Mouse (Mus musculus) liver, embryonic 14.5 days (tissue): Measurements from ENCODE around the gene Zfp13. TPM values are rescaled to one million over a fixed set of nuclear protein-coding genes. Genes with fewer than 3 reads are reported as not detected.
A peak's percentile ranks its signal among the peaks of the same experiment; 100 is the strongest.
"Not testable (repeated sequence)": the region's sequence is repeated elsewhere in the genome, so short reads cannot be mapped to it uniquely, and the experiment has no call there.

Experiments used
- ATAC-seq: fragments of 200-750 bp; cut with Nextera tagmentation; 2 replicates; pipeline ENCODE4 v1.8.0; 2017; ENCODE audit warnings: moderate number of reproducible peaks, mild to moderate bottlenecking, moderate library complexity; ENCODE audit not compliant: insufficient read depth
- DNase-seq, 3 experiments: peaks; one replicate each; pipeline ENCODE4 v3.0.0-alpha.2; 2012 to 2013; ENCODE audit warnings: low read depth in 3 of 3, low spot score in 3 of 3
- H3K27ac ChIP-seq: fragments of 300-500 bp; sonication (generic); 2 replicates; pipeline ENCODE4 v1.5.1; 2014; ENCODE audit warnings: moderate library complexity, mild to moderate bottlenecking, control low read depth, inconsistent platforms
- H3K27me3 ChIP-seq: fragments of 300-500 bp; sonication (generic); 2 replicates; pipeline ENCODE4 v1.6.1; 2014; ENCODE audit warnings: mild to moderate bottlenecking, low read length, moderate library complexity; ENCODE audit not compliant: control insufficient read depth, insufficient read depth
- H3K36me3 ChIP-seq: fragments of 300-500 bp; sonication (generic); replicated peaks from 2 replicates; pipeline ENCODE4 v1.6.1; 2014; ENCODE audit warnings: low read depth; ENCODE audit not compliant: control insufficient read depth, insufficient read depth
- H3K4me1 ChIP-seq, 2 experiments: fragments of 200-500 bp in 1 of 2; fragments of 300-500 bp in 1 of 2; sonication (generic) in 1 of 2; replicated peaks; 2 replicates each; pipeline ENCODE4 v1.6.1; 2012 to 2014; ENCODE audit warnings: antibody characterized with exemption in 1 of 2, inconsistent platforms in 1 of 2, low read length in 1 of 2; ENCODE audit not compliant: control insufficient read depth in 2 of 2, insufficient read depth in 2 of 2
- H3K4me2 ChIP-seq: fragments of 300-500 bp; sonication (generic); 2 replicates; pipeline ENCODE4 v1.6.1; 2014; ENCODE audit warnings: low read depth, mild to moderate bottlenecking, control low read depth, moderate library complexity
- H3K4me3 ChIP-seq, 2 experiments: fragments of 200-500 bp in 1 of 2; fragments of 300-500 bp in 1 of 2; sonication (generic) in 1 of 2; 2 replicates each; pipeline ENCODE4 v1.5.1; 2012 to 2014; ENCODE audit warnings: low read depth in 2 of 2, low read length in 2 of 2, mild to moderate bottlenecking in 2 of 2, control low read depth in 1 of 2, inconsistent platforms in 1 of 2, moderate library complexity in 1 of 2; ENCODE audit not compliant: insufficient read depth in 1 of 2
- H3K9ac ChIP-seq: fragments of 300-500 bp; sonication (generic); replicated peaks from 2 replicates; pipeline ENCODE4 v1.6.1; 2014; ENCODE audit warnings: mild to moderate bottlenecking, control low read depth, moderate library complexity
- H3K9me3 ChIP-seq: fragments of 300-500 bp; sonication (generic); 2 replicates; pipeline ENCODE4 v1.6.1; 2016; ENCODE audit warnings: low read length, mixed read lengths; ENCODE audit not compliant: control insufficient read depth
- CTCF ChIP-seq: IDR thresholded peaks from 2 replicates; pipeline ENCODE4 v1.5.1; 2016; ENCODE audit warnings: antibody characterized with exemption, low read depth, control low read depth
- EP300 ChIP-seq: IDR thresholded peaks from 2 replicates; pipeline ENCODE4 v1.6.1; 2016; ENCODE audit warnings: antibody characterized with exemption, low read depth
- WGBS: fragments of 180-500 bp; shearing (Covaris S2); extraction: QIAGEN DNeasy Blood & Tissue Kit; methylation state at CpG from one replicate; pipeline ENCODE4 v1.1.7; 2014; ENCODE audit not compliant: insufficient replicate concordance; 5-methylcytosine and 5-hydroxymethylcytosine counted together
- polyA plus RNA-seq, 2 experiments: library from polyadenylated mRNA; depleted of rRNA in 1 of 2; stranded (reverse) in 1 of 2; unstranded in 1 of 2; fragments of >200 nt; fragmentation: Nextera tagmentation in 1 of 2; extraction: Ambion mirVana in 1 of 2; gene quantifications; 2 replicates each; pipeline versions ENCODE4 v1.2.1 to v1.2.3; 2012 to 2014

Gene Zfp13
- polyA plus RNA-seq, 2 experiments = 1.3 to 1.9 TPM

GRCm38 (mm10) chr17:23540106-23540505, 59.2 kb downstream of the Zfp13 start:
- Histone ChIP-seq H3K27ac (no peak overlapping the region), H3K36me3 (no peaks in the 10 kb centered on the region), H3K4me1 (peaks cover 10 to 22% of the 10 kb centered on the region in 2 experiments), H3K9me3 (no peaks in the 10 kb centered on the region), H3K4me3 (peak overlapping the region; percentile 47 to 58), H3K9ac (no peak overlapping the region), H3K4me2 (peak overlapping the region; percentile 58), H3K27me3 (no peaks in the 10 kb centered on the region)
- WGBS = 46% methylated on average over 3 of the region's 3 CpGs
- DNase-seq (no peak), ATAC-seq (no peak)
- TF ChIP-seq CTCF (no peak), EP300 (no peak)

- no peaks in the 10 kb centered on the region for H3K9me3 ChIP-seq
- H3K4me1 ChIP-seq = peaks cover 10 to 22% of the 10 kb centered on the region in 2 experiments
- WGBS = 77% methylated on average over 5 of the region's 5 CpGs
- no peak for ATAC-seq
- no peak for TF ChIP-seq EP300
- no peak for DNase-seq
- no peaks in the 10 kb centered on the region for H3K27me3 ChIP-seq
- no peaks in the 10 kb centered on the region for H3K36me3 ChIP-seq
- H3K9ac ChIP-seq = no peak overlapping the region
- H3K4me3 ChIP-seq = no peak overlapping the region
- no peak overlapping the region for H3K27ac ChIP-seq
- H3K4me2 ChIP-seq = no peak overlapping the region
Measured at GRCm38 (mm10) chr17:23539608-23540007, 59.7 kb downstream of the Zfp13 start.

- Histone ChIP-seq H3K9me3 (no peaks in the 10 kb centered on the region), H3K27ac (no peak overlapping the region), H3K36me3 (no peaks in the 10 kb centered on the region), H3K27me3 (no peaks in the 10 kb centered on the region), H3K4me2 (peak overlapping the region; percentile 87), H3K9ac (peak overlapping the region; percentile 9), H3K4me3 (peak overlapping the region; percentile 55 to 60), H3K4me1 (peaks cover 10 to 24% of the 10 kb centered on the region in 2 experiments)
- WGBS = 8% methylated on average over 21 of the region's 21 CpGs
- TF ChIP-seq CTCF (no peak), EP300 (no peak)
- no peak for ATAC-seq
- DNase-seq = peak in 1 of 3 experiments; percentile 48
Measured at GRCm38 (mm10) chr17:23538299-23539015, 60.8 kb downstream of the Zfp13 start.

- Histone ChIP-seq H3K9me3 (no peaks in the 10 kb centered on the region), H3K4me1 (peaks cover 10 to 24% of the 10 kb centered on the region in 2 experiments), H3K4me2 (peak overlapping the region; percentile 87), H3K27me3 (no peaks in the 10 kb centered on the region), H3K36me3 (no peaks in the 10 kb centered on the region), H3K27ac (no peak overlapping the region), H3K4me3 (peak overlapping the region; percentile 55 to 60), H3K9ac (peak overlapping the region; percentile 9)
- WGBS = 4% methylated on average over 27 of the region's 27 CpGs
- no peak for TF ChIP-seq CTCF
- no peak for TF ChIP-seq EP300
- no peak for ATAC-seq
- no peak for DNase-seq
Measured at GRCm38 (mm10) chr17:23537554-23538255, 61.6 kb downstream of the Zfp13 start.

- Histone ChIP-seq H3K4me2 (peak overlapping the region; percentile 58), H3K4me1 (peaks cover 7 to 16% of the 10 kb centered on the region in 2 experiments; a peak in 3 of 4 replicates), H3K4me3 (peak overlapping the region; percentile 16 to 38; a peak in 3 of 4 replicates)
- not testable (repeated sequence) for DNase-seq, H3K27ac ChIP-seq, H3K27me3 ChIP-seq, H3K9ac ChIP-seq, H3K36me3 ChIP-seq, H3K9me3 ChIP-seq
- ATAC-seq = peak; percentile 79
- WGBS = under 1% methylated on average over 13 of the region's 29 CpGs
Measured at GRCm38 (mm10) chr17:23535046-23535788, 64.1 kb downstream of the Zfp13 start.

GRCm38 (mm10) chr17:23533591-23534490, 65.4 kb downstream of the Zfp13 start:
- not testable (repeated sequence) for H3K27ac ChIP-seq, H3K9me3 ChIP-seq, H3K27me3 ChIP-seq, H3K36me3 ChIP-seq, DNase-seq
- WGBS = 6% methylated on average over 9 of the region's 23 CpGs
- H3K4me3 ChIP-seq = peak overlapping the region; percentile 38 to 51
- peaks cover 7 to 14% of the 10 kb centered on the region in 2 experiments; a peak in 3 of 4 replicates for H3K4me1 ChIP-seq
- H3K9ac ChIP-seq = peak overlapping the region; percentile 15; the same call in 1 of the 2 replicates
- H3K4me2 ChIP-seq = peak overlapping the region; percentile 58
- ATAC-seq = peak; percentile 77

GRCm38 (mm10) chr17:23531408-23531807, 67.9 kb downstream of the Zfp13 start:
- WGBS = 13% methylated on average over 1 of the region's 1 CpGs
- H3K27me3 ChIP-seq, H3K4me2 ChIP-seq, H3K4me3 ChIP-seq, ATAC-seq, H3K9ac ChIP-seq, DNase-seq, H3K36me3 ChIP-seq, H3K9me3 ChIP-seq, H3K4me1 ChIP-seq, H3K27ac ChIP-seq: not testable (repeated sequence)
